Mouse (Mus musculus) stomach, embryonic 15.5 days (tissue): Measurements from ENCODE around the gene Eps8l2. TPM values are rescaled to one million over a fixed set of nuclear protein-coding genes. Genes with fewer than 3 reads are reported as not detected.

Experiments
- ATAC-seq: fragments of 200-750 bp; cut with Nextera tagmentation; 2 replicates; pipeline ENCODE4 v1.8.0; 2017; ENCODE audit warnings: low read depth, moderate number of reproducible peaks, moderate TSS enrichment; ENCODE audit not compliant: insufficient read depth, low FRiP score
- H3K27ac ChIP-seq: fragments of 300-500 bp; sonication (generic); 2 replicates; pipeline ENCODE4 v1.5.1; 2015; ENCODE audit warnings: mild to moderate bottlenecking, inconsistent platforms
- H3K27me3 ChIP-seq: fragments of 300-500 bp; sonication (generic); replicated peaks from 2 replicates; pipeline ENCODE4 v1.6.1; 2015; ENCODE audit warnings: inconsistent platforms
- H3K36me3 ChIP-seq: fragments of 300-500 bp; sonication (generic); 2 replicates; pipeline ENCODE4 v1.6.1; 2015; ENCODE audit warnings: inconsistent platforms
- H3K4me1 ChIP-seq: fragments of 300-500 bp; sonication (generic); 2 replicates; pipeline ENCODE4 v1.6.1; 2015; ENCODE audit warnings: inconsistent platforms
- H3K4me2 ChIP-seq: fragments of 300-500 bp; sonication (generic); 2 replicates; pipeline ENCODE4 v1.6.1; 2015; ENCODE audit warnings: mild to moderate bottlenecking, inconsistent platforms
- H3K4me3 ChIP-seq: fragments of 300-500 bp; sonication (generic); replicated peaks from 2 replicates; pipeline ENCODE4 v1.5.1; 2015; ENCODE audit warnings: inconsistent platforms
- H3K9ac ChIP-seq: fragments of 300-500 bp; sonication (generic); 2 replicates; pipeline ENCODE4 v1.6.1; 2015; ENCODE audit warnings: inconsistent platforms
- H3K9me3 ChIP-seq: fragments of 300-500 bp; sonication (generic); 2 replicates; pipeline ENCODE4 v1.6.1; 2016; ENCODE audit warnings: inconsistent platforms
- WGBS: fragments of 180-500 bp; shearing (Covaris S2); methylation state at CpG from one replicate; pipeline ENCODE4 v1.1.7; 2015; 5-methylcytosine and 5-hydroxymethylcytosine counted together
- polyA plus RNA-seq: library from polyadenylated mRNA; unstranded; fragments of >200 nt; fragmentation: Nextera tagmentation; extraction: Ambion mirVana; gene quantifications from 2 replicates; pipeline ENCODE4 v1.2.1, GENCODE M21; 2015

Eps8l2 gene
- polyA plus RNA-seq, 1 experiment from 2014 or later: 59.6 TPM

- Histone ChIP-seq H3K4me3 (no peak overlapping the region), H3K27me3 (no peaks in the 10 kb centered on the region; the same call in 1 of the 2 replicates), H3K9me3 (no peaks in the 10 kb centered on the region), H3K36me3 (peaks cover 16% of the 10 kb centered on the region), H3K4me1 (peaks cover 20% of the 10 kb centered on the region), H3K4me2 (no peak overlapping the region), H3K9ac (no peak overlapping the region), H3K27ac (no peak overlapping the region)
- 94% methylated on average over 4 of the region's 4 CpGs for WGBS
- ATAC-seq: no peak
These were observed 3.0 kb upstream of the Eps8l2 start for GRCm38 (mm10) chr7:141335682-141336081.

GRCm38 (mm10) chr7:141336296-141336695 lies 2.4 kb upstream of the Eps8l2 start:
- Histone ChIP-seq H3K9ac (no peak overlapping the region), H3K27me3 (no peaks in the 10 kb centered on the region; the same call in 1 of the 2 replicates), H3K4me3 (no peak overlapping the region), H3K4me1 (peaks cover 20% of the 10 kb centered on the region), H3K4me2 (no peak overlapping the region), H3K27ac (no peak overlapping the region), H3K36me3 (peaks cover 16% of the 10 kb centered on the region), H3K9me3 (no peaks in the 10 kb centered on the region)
- no peak for ATAC-seq
- WGBS: 71% methylated on average over 3 of the region's 3 CpGs

- Histone ChIP-seq H3K4me2 (peak overlapping the region; percentile 56), H3K27ac (peak overlapping the region; percentile 78), H3K4me3 (no peak overlapping the region), H3K27me3 (no peaks in the 10 kb centered on the region; the same call in 1 of the 2 replicates), H3K36me3 (peaks cover 16% of the 10 kb centered on the region), H3K4me1 (peaks cover 20% of the 10 kb centered on the region), H3K9ac (no peak overlapping the region), H3K9me3 (no peaks in the 10 kb centered on the region)
- no peak for ATAC-seq
- 59% methylated on average over 3 of the region's 3 CpGs for WGBS
These were observed 814 bp upstream of the Eps8l2 start for GRCm38 (mm10) chr7:141337716-141338416.

- Histone ChIP-seq H3K9me3 (no peaks in the 10 kb centered on the region), H3K9ac (peak overlapping the region; percentile 22; the same call in 1 of the 2 replicates), H3K4me3 (peak overlapping the region; percentile 41), H3K27ac (peak overlapping the region; percentile 78), H3K4me1 (peaks cover 20% of the 10 kb centered on the region), H3K27me3 (no peaks in the 10 kb centered on the region; the same call in 1 of the 2 replicates), H3K4me2 (peak overlapping the region; percentile 56), H3K36me3 (peaks cover 7% of the 10 kb centered on the region)
- WGBS: 36% methylated on average over 20 of the region's 20 CpGs
- no peak for ATAC-seq
These were observed 688 bp downstream of the Eps8l2 start for GRCm38 (mm10) chr7:141339215-141339920.

- peak overlapping the region; percentile 78 for H3K27ac ChIP-seq
- no peak overlapping the region for H3K9ac ChIP-seq
- WGBS: 72% methylated on average over 7 of the region's 7 CpGs
- H3K36me3 ChIP-seq: peaks cover 2% of the 10 kb centered on the region; the same call in 1 of the 2 replicates
- H3K27me3 ChIP-seq: no peaks in the 10 kb centered on the region; the same call in 1 of the 2 replicates
- ATAC-seq: no peak
- peak overlapping the region; percentile 41 for H3K4me3 ChIP-seq
- H3K4me2 ChIP-seq: peak overlapping the region; percentile 56
- H3K4me1 ChIP-seq: peaks cover 20% of the 10 kb centered on the region
- H3K9me3 ChIP-seq: no peaks in the 10 kb centered on the region
These were observed 1.3 kb downstream of the Eps8l2 start for GRCm38 (mm10) chr7:141340023-141340422.

- H3K9me3 ChIP-seq: no peaks in the 10 kb centered on the region
- peaks cover 20% of the 10 kb centered on the region for H3K4me1 ChIP-seq
- H3K9ac ChIP-seq: no peak overlapping the region
- H3K27ac ChIP-seq: peak overlapping the region; percentile 78
- H3K36me3 ChIP-seq: no peaks in the 10 kb centered on the region; the same call in 1 of the 2 replicates
- H3K4me2 ChIP-seq: peak overlapping the region; percentile 56
- ATAC-seq: peak; percentile 51
- H3K4me3 ChIP-seq: peak overlapping the region; percentile 41; the same call in 1 of the 2 replicates
- 57% methylated on average over 6 of the region's 6 CpGs for WGBS
- H3K27me3 ChIP-seq: no peaks in the 10 kb centered on the region; the same call in 1 of the 2 replicates
These were observed 1.8 kb downstream of the Eps8l2 start for GRCm38 (mm10) chr7:141340476-141340875.

GRCm38 (mm10) chr7:141341689-141342226 lies 3.1 kb downstream of the Eps8l2 start:
- no peaks in the 10 kb centered on the region for H3K36me3 ChIP-seq
- H3K27ac ChIP-seq: no peak overlapping the region
- peaks cover 20% of the 10 kb centered on the region for H3K4me1 ChIP-seq
- no peak for ATAC-seq
- no peak overlapping the region for H3K4me2 ChIP-seq
- H3K4me3 ChIP-seq: no peak overlapping the region
- H3K9me3 ChIP-seq: no peaks in the 10 kb centered on the region
- no peaks in the 10 kb centered on the region; the same call in 1 of the 2 replicates for H3K27me3 ChIP-seq
- WGBS: 72% methylated on average over 10 of the region's 10 CpGs
- no peak overlapping the region for H3K9ac ChIP-seq

GRCm38 (mm10) chr7:141343230-141343629 lies 4.5 kb downstream of the Eps8l2 start:
- H3K9me3 ChIP-seq: no peaks in the 10 kb centered on the region
- H3K9ac ChIP-seq: no peak overlapping the region

GRCm38 (mm10) chr7:141343696-141344095 lies 5.0 kb downstream of the Eps8l2 start:
- WGBS: 57% methylated on average over 7 of the region's 7 CpGs
- Histone ChIP-seq H3K36me3 (no peaks in the 10 kb centered on the region), H3K27ac (no peak overlapping the region; the same call in 1 of the 2 replicates), H3K4me3 (no peak overlapping the region), H3K9ac (no peak overlapping the region), H3K4me1 (peaks cover 11% of the 10 kb centered on the region), H3K4me2 (no peak overlapping the region), H3K27me3 (no peaks in the 10 kb centered on the region; the same call in 1 of the 2 replicates), H3K9me3 (no peaks in the 10 kb centered on the region)
- no peak for ATAC-seq

More at GRCm38 (mm10) chr7:141343230-141343629, 4.5 kb downstream of the Eps8l2 start:
- H3K4me3 ChIP-seq: no peak overlapping the region
- WGBS: 77% methylated on average over 2 of the region's 2 CpGs
- no peak for ATAC-seq
- H3K36me3 ChIP-seq: no peaks in the 10 kb centered on the region
- no peak overlapping the region for H3K27ac ChIP-seq
- H3K4me2 ChIP-seq: no peak overlapping the region
- H3K4me1 ChIP-seq: peaks cover 16% of the 10 kb centered on the region
- no peaks in the 10 kb centered on the region; the same call in 1 of the 2 replicates for H3K27me3 ChIP-seq

- Histone ChIP-seq H3K4me1 (peaks cover 6% of the 10 kb centered on the region; the same call in 1 of the 2 replicates), H3K9me3 (no peaks in the 10 kb centered on the region), H3K4me3 (no peak overlapping the region), H3K27me3 (no peaks in the 10 kb centered on the region), H3K4me2 (no peak overlapping the region), H3K27ac (no peak overlapping the region), H3K9ac (no peak overlapping the region), H3K36me3 (no peaks in the 10 kb centered on the region)
- no peak for ATAC-seq
- 87% methylated on average over 5 of the region's 5 CpGs for WGBS
These were observed 6.1 kb downstream of the Eps8l2 start for GRCm38 (mm10) chr7:141344787-141345186.

GRCm38 (mm10) chr7:141351061-141351460 lies 12.4 kb downstream of the Eps8l2 start:
- no peaks in the 10 kb centered on the region for H3K36me3 ChIP-seq
- H3K27ac ChIP-seq: peak overlapping the region; percentile 59
- no peak overlapping the region for H3K4me2 ChIP-seq
- peak; percentile 63 for ATAC-seq
- H3K9me3 ChIP-seq: no peaks in the 10 kb centered on the region
- H3K9ac ChIP-seq: no peak overlapping the region
- no peaks in the 10 kb centered on the region for H3K4me1 ChIP-seq
- H3K27me3 ChIP-seq: no peaks in the 10 kb centered on the region
- WGBS: 54% methylated on average over 6 of the region's 6 CpGs
- H3K4me3 ChIP-seq: no peak overlapping the region

- Histone ChIP-seq H3K36me3 (no peaks in the 10 kb centered on the region), H3K9ac (no peak overlapping the region), H3K4me2 (no peak overlapping the region), H3K4me1 (no peaks in the 10 kb centered on the region), H3K9me3 (no peaks in the 10 kb centered on the region), H3K4me3 (no peak overlapping the region), H3K27ac (no peak overlapping the region), H3K27me3 (no peaks in the 10 kb centered on the region)
- no peak for ATAC-seq
- 80% methylated on average over 8 of the region's 8 CpGs for WGBS
These were observed 16.4 kb downstream of the Eps8l2 start for GRCm38 (mm10) chr7:141355051-141355450.
